Mouse (Mus musculus) CH12.LX (cell line): ENCODE measurements around the gene Slc38a2. TPM values are rescaled to one million over a fixed set of nuclear protein-coding genes. Genes with fewer than 3 reads are reported as not detected.

Source experiments
- DNase-seq: peaks from one replicate; pipeline ENCODE4 v3.0.0-alpha.2; 2013; ENCODE audit errors: extremely low read depth
- H3K27ac ChIP-seq: 2 replicates; pipeline ENCODE4 v1.5.1; 2012; ENCODE audit warnings: low read depth, mild to moderate bottlenecking, control low read depth, moderate library complexity; ENCODE audit not compliant: insufficient read depth
- H3K27me3 ChIP-seq: replicated peaks from 2 replicates; pipeline ENCODE3; 2012; ENCODE audit warnings: inconsistent platforms
- H3K36me3 ChIP-seq, 2 experiments: replicated peaks in 1 of 2; 2 replicates each; pipeline versions ENCODE3 to v1.6.1; 2012; ENCODE audit warnings: inconsistent platforms in 1 of 2, low read length in 1 of 2, mild to moderate bottlenecking in 1 of 2, mixed read lengths in 1 of 2, moderate library complexity in 1 of 2; ENCODE audit not compliant: control insufficient read depth in 1 of 2, insufficient read depth in 1 of 2
- H3K4me1 ChIP-seq, 2 experiments: 2 replicates each; pipeline ENCODE4 v1.6.1; 2012; ENCODE audit warnings: inconsistent platforms in 1 of 2, moderate library complexity in 1 of 2; ENCODE audit not compliant: insufficient read depth in 2 of 2, control insufficient read depth in 1 of 2
- H3K4me2 ChIP-seq: 2 replicates; pipeline ENCODE4 v1.6.1; 2012; ENCODE audit warnings: low read depth, mild to moderate bottlenecking, control low read depth; ENCODE audit not compliant: poor library complexity, insufficient read depth, severe bottlenecking
- H3K4me3 ChIP-seq, 3 experiments: fragments of 150-350 bp in 1 of 3; sonication (generic) in 1 of 3; replicated peaks in 1 of 3; 2 replicates each; pipeline versions ENCODE3 to v1.5.1; 2011 to 2012; ENCODE audit warnings: low read depth in 2 of 3, low read length in 2 of 3, mild to moderate bottlenecking in 2 of 3, moderate library complexity in 2 of 3, control low read depth in 1 of 3, improper control_type of control experiment in 1 of 3, inconsistent platforms in 1 of 3, mixed read lengths in 1 of 3; ENCODE audit not compliant: poor library complexity in 1 of 3
- H3K79me2 ChIP-seq: replicated peaks from 2 replicates; pipeline ENCODE4 v1.6.1; 2012; ENCODE audit warnings: mild to moderate bottlenecking, moderate library complexity; ENCODE audit not compliant: control insufficient read depth, poor library complexity, insufficient read depth, severe bottlenecking; ENCODE audit errors: extremely low read depth
- H3K9ac ChIP-seq: 2 replicates; pipeline ENCODE4 v1.6.1; 2012; ENCODE audit warnings: low read depth, mild to moderate bottlenecking, control low read depth, moderate library complexity; ENCODE audit not compliant: insufficient read depth
- H3K9me3 ChIP-seq: replicated peaks from 2 replicates; pipeline ENCODE3; 2012; ENCODE audit warnings: low read length, inconsistent platforms, mixed read lengths
- BHLHE40 ChIP-seq: IDR thresholded peaks from 2 replicates; pipeline ENCODE4 v1.6.1; 2011; ENCODE audit warnings: mild to moderate bottlenecking, low read depth, low read length, improper control_type of control experiment
- CHD1 ChIP-seq: IDR thresholded peaks from 2 replicates; pipeline ENCODE4 v1.6.1; 2012; ENCODE audit warnings: low read depth, low read length, improper control_type of control experiment, inconsistent platforms
- E2F4 ChIP-seq: IDR thresholded peaks from 2 replicates; pipeline ENCODE4 v1.6.1; 2011; ENCODE audit warnings: low read depth, low read length, improper control_type of control experiment; ENCODE audit not compliant: insufficient replicate concordance
- ELF1 ChIP-seq: IDR thresholded peaks from 2 replicates; pipeline ENCODE4 v1.6.1; 2014; ENCODE audit warnings: low read depth, mild to moderate bottlenecking, inconsistent platforms, low read length, improper control_type of control experiment
- EP300 ChIP-seq: IDR thresholded peaks from 2 replicates; pipeline ENCODE4 v1.6.1; 2011; ENCODE audit warnings: low read length, improper control_type of control experiment
- ETS1 ChIP-seq: conservative IDR thresholded peaks from 2 replicates; pipeline ENCODE4 v1.6.1; 2012; ENCODE audit warnings: low read depth, mild to moderate bottlenecking, inconsistent platforms, low read length, improper control_type of control experiment, moderate library complexity
- GABPA ChIP-seq: IDR thresholded peaks from 2 replicates; pipeline ENCODE4 v1.6.1; 2012; ENCODE audit warnings: low read depth, low read length, improper control_type of control experiment, inconsistent platforms; ENCODE audit not compliant: insufficient replicate concordance
- IRF4 ChIP-seq: IDR thresholded peaks from 2 replicates; pipeline ENCODE4 v1.6.1; 2014; ENCODE audit warnings: low read depth, mild to moderate bottlenecking, inconsistent platforms, low read length, improper control_type of control experiment
- KAT2A ChIP-seq: IDR thresholded peaks from 2 replicates; pipeline ENCODE4 v1.6.1; 2012; ENCODE audit warnings: low read length, improper control_type of control experiment, inconsistent platforms; ENCODE audit not compliant: insufficient replicate concordance
- MAX ChIP-seq: IDR thresholded peaks from 2 replicates; pipeline ENCODE4 v1.6.1; 2011; ENCODE audit warnings: low read length, improper control_type of control experiment
- MAZ ChIP-seq: IDR thresholded peaks from 2 replicates; pipeline ENCODE4 v1.6.1; 2012; ENCODE audit warnings: low read depth, mild to moderate bottlenecking, inconsistent platforms, low read length, improper control_type of control experiment, moderate library complexity
- MXI1 ChIP-seq: IDR thresholded peaks from 2 replicates; pipeline ENCODE4 v1.6.1; 2011; ENCODE audit warnings: mild to moderate bottlenecking, low read depth, low read length, improper control_type of control experiment
- MYC ChIP-seq: IDR thresholded peaks from 2 replicates; pipeline ENCODE4 v1.6.1; 2011; ENCODE audit warnings: low read depth, mild to moderate bottlenecking, improper control_type of control experiment, low read length
- NELFE ChIP-seq: IDR thresholded peaks from 2 replicates; pipeline ENCODE4 v1.6.1; 2011; ENCODE audit warnings: low read depth, low read length, improper control_type of control experiment
- NRF1 ChIP-seq: IDR thresholded peaks from 2 replicates; pipeline ENCODE4 v1.6.1; 2014; ENCODE audit warnings: low read depth, mild to moderate bottlenecking, inconsistent platforms, low read length, improper control_type of control experiment, moderate library complexity
- SIN3A ChIP-seq: IDR thresholded peaks from 2 replicates; pipeline ENCODE4 v1.6.1; 2012; ENCODE audit warnings: low read length, improper control_type of control experiment, inconsistent platforms
- TBP ChIP-seq: conservative IDR thresholded peaks from 2 replicates; pipeline ENCODE4 v1.6.1; 2011; ENCODE audit warnings: low read depth, low read length, improper control_type of control experiment
- UBTF ChIP-seq: IDR thresholded peaks from 2 replicates; pipeline ENCODE4 v1.6.1; 2012; ENCODE audit warnings: low read depth, mild to moderate bottlenecking, inconsistent platforms, low read length, improper control_type of control experiment, moderate library complexity
- USF1 ChIP-seq: IDR thresholded peaks from 2 replicates; pipeline ENCODE4 v1.6.1; 2014; ENCODE audit warnings: low read depth, mild to moderate bottlenecking, inconsistent platforms, low read length, improper control_type of control experiment
- ZMIZ1 ChIP-seq: IDR thresholded peaks from 2 replicates; pipeline ENCODE4 v1.6.1; 2012; ENCODE audit warnings: low read depth, mild to moderate bottlenecking, inconsistent platforms, low read length, improper control_type of control experiment
- ZNF384 ChIP-seq: IDR thresholded peaks from 2 replicates; pipeline ENCODE4 v1.6.1; 2012; ENCODE audit warnings: low read depth, low read length, improper control_type of control experiment, inconsistent platforms
- dilution Hi-C: fragments of 300-500 bp; cut with MboI; formaldehyde crosslinking; loops from 2 replicates; pipeline ENCODE4 v1.14.3; 2020; ENCODE audit warnings: low sequenced_read_pairs; ENCODE audit not compliant: extremely low pct_unique_long_range_greater_than_20kb, extremely low pct_ligation_motif_present
- in situ Hi-C: fragments of 300-500 bp; cut with MboI; formaldehyde crosslinking; loops from 3 replicates; pipeline ENCODE4 v1.14.3; 2019; ENCODE audit warnings: low sequenced_read_pairs, low pct_ligation_motif_present, low pct_unique_long_range_greater_than_20kb, mixed read lengths
- polyA plus RNA-seq: library from polyadenylated mRNA; unstranded; fragments of >175 nt; gene quantifications from 2 replicates; pipeline ENCODE4 v1.2.1, GENCODE M21; 2012; ENCODE audit warnings: low read depth; ENCODE audit not compliant: insufficient read length
- total RNA-seq, 2 experiments: library from RNA; depleted of rRNA; stranded (reverse); fragments of 300-350 nt in 1 of 2; fragments of >200 nt in 1 of 2; gene quantifications; 2 replicates each; pipeline ENCODE4 v1.2.3; 2012 to 2014

The Slc38a2 gene
- total and polyA plus RNA-seq, 3 experiments, result 41.4 to 70.5 (median 59.3) TPM

DNA sequence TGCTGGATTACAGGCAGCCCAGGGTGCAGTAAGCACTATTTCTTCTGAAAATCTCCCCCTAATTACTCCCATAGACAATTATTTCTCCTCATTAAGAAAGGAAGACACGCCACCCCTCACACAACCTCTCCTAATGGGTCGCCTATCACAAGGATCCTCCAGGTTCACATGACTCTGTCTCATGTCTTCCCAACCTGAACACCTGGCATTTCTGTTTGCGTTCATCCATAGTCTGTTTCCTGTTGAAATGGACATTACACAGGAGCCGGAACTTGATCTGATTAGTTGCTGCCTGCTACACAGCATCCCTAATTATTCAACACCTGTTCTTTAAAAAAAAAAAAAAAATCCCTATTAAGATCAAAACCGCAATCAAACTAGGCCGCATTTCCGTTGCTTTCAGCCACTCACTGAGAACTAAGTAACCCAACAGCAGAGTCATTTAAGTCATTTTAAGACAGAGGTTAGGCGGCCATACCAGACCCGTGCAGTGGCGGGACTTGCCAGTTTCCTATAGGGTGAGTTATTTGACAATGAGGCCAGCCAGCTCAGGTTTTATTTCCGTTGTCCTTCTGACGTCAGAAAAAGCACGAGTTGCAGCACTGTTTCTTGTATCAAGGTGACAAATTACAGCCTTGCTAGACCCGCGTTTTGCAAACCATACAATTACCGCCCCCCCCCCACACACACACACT, 59.1 kb downstream of the Slc38a2 start:
- Histone ChIP-seq H3K9ac (peak overlapping the region; percentile 97), H3K79me2 (peaks cover 56% of the 10 kb centered on the region), H3K9me3 (peaks cover 2% of the 10 kb centered on the region), H3K4me3 (peak overlapping the region; percentile 90 to 96 (median 92)), H3K27ac (peak overlapping the region; percentile 50), H3K27me3 (no peaks in the 10 kb centered on the region), H3K36me3 (peaks cover 5 to 24% of the 10 kb centered on the region in 2 experiments), H3K4me1 (peaks cover 6 to 26% of the 10 kb centered on the region in 2 experiments; a peak in 3 of 4 replicates), H3K4me2 (peak overlapping the region; percentile 95)
- peak; percentile 81 for DNase-seq
- in situ Hi-C loops, result no loop called here
- TF ChIP-seq ZNF384 (peak; percentile 79), CHD1 (peak; percentile 59; the same call in 1 of the 2 replicates), MAZ (0 out of 2 replicates have a peak, but pooled peaks have one; percentile 24), NELFE (peak; percentile 40; the same call in 1 of the 2 replicates), ELF1 (0 out of 2 replicates have a peak, but pooled peaks have one; percentile 39), MXI1 (peak; percentile 30; the same call in 1 of the 2 replicates), MYC (0 out of 2 replicates have a peak, but pooled peaks have one; percentile 51), E2F4 (0 out of 2 replicates have a peak, but pooled peaks have one; percentile 46), KAT2A (no peak), UBTF (0 out of 2 replicates have a peak, but pooled peaks have one; percentile 25), ETS1 (peak; percentile 51; the same call in 1 of the 2 replicates), EP300 (no peak), USF1 (no peak), ZMIZ1 (no peak), GABPA (no peak), SIN3A (peak; percentile 60; the same call in 1 of the 2 replicates), TBP (0 out of 2 replicates have a peak, but pooled peaks have one; percentile 22), BHLHE40 (peak; percentile 79), MAX (peak; percentile 35; the same call in 1 of the 2 replicates), NRF1 (no peak), IRF4 (peak; percentile 21; the same call in 1 of the 2 replicates)
- dilution Hi-C loops, result no loop called here
